Mouse (Mus musculus): Measurements from ENCODE around the gene Neurl1a. TPM values are rescaled to one million over a fixed set of nuclear protein-coding genes. Genes with fewer than 3 reads are reported as not detected.

The Neurl1a gene
- total RNA-seq, 2 experiments from 2014 or later, result 0.60 to 1.1 TPM

GRCm38 (mm10) chr19:47279372-47279771, 100.8 kb downstream of the Neurl1a start:
- intact Hi-C loops (cut with DNase I), result loop anchor here (2.0 to 10.0 kb wide), 2 partner anchors 35 to 185 kb away; partner anchors contain the start of gene Sh3pxd2a
- peak; percentile 61 to 62 for DNase-seq

- intact Hi-C loops (cut with DNase I), result loop anchor here (2.0 to 10.0 kb wide), 3 partner anchors 15 to 185 kb away; partner anchors contain the start of gene Sh3pxd2a
- DNase-seq, result peak; percentile 94
Observed at GRCm38 (mm10) chr19:47279788-47280532, 101.3 kb downstream of the Neurl1a start.

DNA sequence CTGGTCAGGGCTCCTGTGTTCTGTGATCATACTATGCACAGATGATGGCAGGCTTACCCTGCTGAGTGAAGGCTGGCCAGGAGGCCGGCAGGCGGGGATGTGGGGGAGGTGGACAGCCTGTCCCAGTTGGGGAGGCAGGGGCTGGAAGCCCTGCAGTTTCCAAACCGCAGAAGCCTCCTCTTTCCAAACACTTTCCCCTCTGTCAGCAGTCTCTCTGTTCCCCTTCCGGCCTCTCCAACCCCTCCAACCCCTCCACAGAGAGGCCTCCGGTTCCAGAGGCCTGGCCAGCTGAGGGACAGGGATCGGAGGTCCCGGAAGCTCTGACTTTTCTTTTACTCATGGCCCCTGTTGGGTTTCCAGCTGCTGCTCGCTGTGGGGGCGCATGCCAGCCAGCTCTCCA, 102.3 kb downstream of the Neurl1a start:
- peak; percentile 67 for DNase-seq
- intact Hi-C loops (cut with DNase I), result loop anchor here (2.0 kb wide), 1 partner anchor 14 kb away; no protein-coding TSS in a partner anchor

DNA sequence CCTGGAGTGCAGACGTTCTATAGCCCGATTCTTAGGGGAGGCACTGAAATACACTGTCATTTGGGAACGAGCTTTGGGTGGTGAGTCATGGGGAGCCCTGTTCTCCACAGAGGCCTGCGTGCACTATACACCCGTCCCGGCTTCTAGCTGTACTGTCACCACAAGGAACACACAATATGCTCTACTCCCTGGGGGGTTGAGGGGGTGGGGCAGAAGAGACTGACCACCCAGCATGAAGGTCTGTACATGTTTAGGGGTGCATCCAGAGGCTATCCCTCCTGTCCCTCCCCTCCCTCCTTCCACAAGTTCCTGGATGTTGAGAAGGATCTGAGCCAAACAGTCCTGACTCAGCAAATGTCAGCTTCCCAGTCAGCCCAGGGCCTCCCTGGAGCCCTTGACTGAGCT, 103.4 kb downstream of the Neurl1a start:
- intact Hi-C loops (cut with DNase I), result no loop called here

GRCm38 (mm10) chr19:47282688-47283215, 104.1 kb downstream of the Neurl1a start:
- intact Hi-C loops (cut with DNase I), result no loop called here
- DNase-seq, result no peak

More for the DNA sequence above, 103.4 kb downstream of the Neurl1a start:
- peak; percentile 61 to 69 for DNase-seq

- intact Hi-C loops (cut with DNase I), result no loop called here
- DNase-seq, result no peak
Observed at GRCm38 (mm10) chr19:47285581-47285980, 107.0 kb downstream of the Neurl1a start.

GRCm38 (mm10) chr19:47286886-47287450, 108.3 kb downstream of the Neurl1a start:
- intact Hi-C loops (cut with DNase I), result no loop called here
- DNase-seq, result no peak

DNA sequence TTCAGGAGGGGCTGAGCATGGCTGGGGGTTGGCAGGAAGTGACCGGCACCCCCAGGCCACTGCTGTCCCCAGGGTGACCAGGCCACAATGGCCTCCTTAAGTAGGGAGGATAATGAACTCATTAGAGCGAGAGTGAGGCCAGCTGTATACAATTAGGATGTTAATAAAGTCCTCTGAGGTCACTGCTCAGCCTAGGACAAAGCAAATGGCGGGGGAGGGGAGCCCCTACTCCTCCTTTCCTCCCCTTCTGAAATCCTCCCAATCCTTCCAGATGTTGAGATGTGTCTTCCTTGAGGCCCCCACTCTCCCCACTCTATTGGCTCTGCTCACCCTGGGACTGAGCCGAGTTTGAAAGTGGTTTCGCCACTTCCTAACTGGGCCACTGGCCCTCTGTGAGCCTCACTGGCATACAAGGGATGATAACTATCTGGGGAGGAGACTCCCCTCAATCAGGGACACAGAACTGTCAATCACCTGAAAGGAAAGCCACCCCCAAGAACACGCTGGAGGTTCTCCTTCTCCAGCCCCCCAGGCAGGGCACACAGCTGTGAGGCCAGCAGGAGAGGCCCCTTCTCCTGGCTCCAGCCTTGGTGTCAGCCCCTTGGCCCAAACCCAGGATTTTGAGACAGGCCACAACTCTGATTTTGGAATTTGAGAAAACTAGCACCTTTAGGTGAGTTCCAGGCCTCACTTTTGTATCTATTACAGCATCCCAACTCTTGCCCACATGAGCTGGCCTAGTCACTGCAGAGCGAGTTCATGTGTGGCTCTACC, 112.9 kb downstream of the Neurl1a start:
- intact Hi-C loops (cut with DNase I), result no loop called here
- DNase-seq, result peak; percentile 61 to 64

DNA sequence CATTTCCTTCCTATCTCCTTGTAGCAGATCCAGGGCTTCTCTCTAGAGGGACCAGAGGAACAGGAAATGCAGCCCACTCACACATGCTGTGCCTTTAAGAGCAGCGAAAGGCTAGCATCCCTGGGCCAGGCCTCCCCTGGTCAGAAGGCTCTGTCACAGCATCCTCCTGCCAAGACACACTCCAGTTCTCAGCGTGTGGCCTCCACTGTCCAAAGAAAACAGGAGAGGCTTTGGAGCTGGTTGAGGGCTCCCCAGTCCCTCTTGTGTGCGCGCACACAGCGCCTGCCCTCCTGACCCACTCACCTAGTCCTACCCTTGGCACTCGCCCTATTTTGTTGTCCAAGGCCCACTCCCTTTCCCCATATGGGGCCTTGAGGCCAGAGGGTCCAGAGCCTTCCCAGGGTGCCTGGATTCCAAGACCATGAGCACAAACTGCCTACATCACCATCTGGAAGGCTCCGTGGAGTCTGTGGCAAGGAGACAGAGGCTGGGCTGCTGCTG, 113.9 kb downstream of the Neurl1a start:
- peak; percentile 79 to 80 for DNase-seq
- intact Hi-C loops (cut with DNase I), result no loop called here

- intact Hi-C loops (cut with DNase I), result no loop called here
- no peak for DNase-seq
Observed at GRCm38 (mm10) chr19:47298100-47298499, 119.5 kb downstream of the Neurl1a start.

- intact Hi-C loops (cut with DNase I), result no loop called here
- no peak for DNase-seq
Observed at GRCm38 (mm10) chr19:47301303-47302190, 122.9 kb downstream of the Neurl1a start.

DNA sequence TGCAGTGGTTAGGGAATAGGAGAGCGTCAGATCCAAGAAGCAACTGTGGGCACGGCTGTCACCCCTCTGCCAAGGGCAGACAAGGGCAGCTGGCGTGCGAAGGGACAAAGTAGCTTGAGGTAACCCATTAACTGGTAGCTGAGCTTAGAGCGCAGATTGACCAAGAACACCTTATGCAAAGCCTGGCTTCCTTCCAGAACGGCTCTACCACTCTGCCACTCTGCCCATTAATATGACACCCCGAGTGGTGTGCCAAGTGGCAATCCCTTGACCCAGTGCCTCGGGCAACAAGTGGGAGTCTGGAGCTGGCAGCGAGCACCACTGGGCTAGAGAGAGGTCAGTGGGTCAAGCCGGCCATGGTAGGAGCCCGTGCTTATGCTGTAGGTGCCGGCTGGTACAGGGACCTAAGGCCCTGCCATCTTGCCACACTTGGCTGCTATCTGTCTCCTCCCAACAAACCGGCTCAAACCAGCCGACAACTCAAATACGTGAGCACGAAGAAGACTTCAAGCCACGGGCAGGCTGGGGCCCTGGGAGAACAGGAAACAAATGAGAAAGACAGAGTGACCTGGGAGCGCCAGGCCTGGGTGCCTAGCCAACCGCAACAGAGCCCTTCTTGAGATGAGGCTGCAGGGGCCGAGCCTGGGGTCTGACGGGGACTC, 123.7 kb downstream of the Neurl1a start:
- DNase-seq, result peak in 1 of 2 experiments; percentile 49
- intact Hi-C loops (cut with DNase I), result no loop called here

- DNase-seq, result no peak
- intact Hi-C loops (cut with DNase I), result no loop called here
Observed at GRCm38 (mm10) chr19:47303128-47303527, 124.5 kb downstream of the Neurl1a start.

DNA sequence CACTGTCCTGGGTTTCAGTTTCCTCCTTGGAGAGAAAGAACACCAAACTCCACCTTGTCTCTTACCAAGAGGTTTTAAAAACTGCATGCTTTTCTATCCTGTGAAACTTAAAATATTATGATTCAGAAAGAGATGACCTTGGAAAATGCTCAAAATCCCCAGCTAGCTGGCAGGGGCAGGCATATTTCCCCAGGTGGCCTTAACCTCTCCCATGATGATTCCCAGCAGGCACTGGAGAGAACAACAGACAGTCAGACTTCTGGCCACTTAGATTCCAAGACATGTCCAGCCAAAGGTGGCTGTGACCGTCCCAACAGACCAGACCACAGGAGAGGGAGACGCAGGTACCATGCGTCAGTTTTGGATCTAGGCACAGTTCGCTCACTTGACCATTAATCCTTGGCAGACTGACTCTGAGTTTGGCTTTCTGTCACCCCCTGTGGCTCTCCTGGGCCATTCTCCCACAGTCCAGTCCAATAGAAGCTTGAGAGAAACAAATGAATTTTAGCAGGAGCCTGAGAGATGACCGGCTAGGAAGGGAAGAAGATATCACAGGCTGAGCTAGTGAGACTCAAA, 125.6 kb downstream of the Neurl1a start:
- DNase-seq, result no peak
- intact Hi-C loops (cut with DNase I), result no loop called here

GRCm38 (mm10) chr19:47305401-47305800, 126.8 kb downstream of the Neurl1a start:
- intact Hi-C loops (cut with DNase I), result no loop called here
- no peak for DNase-seq

DNA sequence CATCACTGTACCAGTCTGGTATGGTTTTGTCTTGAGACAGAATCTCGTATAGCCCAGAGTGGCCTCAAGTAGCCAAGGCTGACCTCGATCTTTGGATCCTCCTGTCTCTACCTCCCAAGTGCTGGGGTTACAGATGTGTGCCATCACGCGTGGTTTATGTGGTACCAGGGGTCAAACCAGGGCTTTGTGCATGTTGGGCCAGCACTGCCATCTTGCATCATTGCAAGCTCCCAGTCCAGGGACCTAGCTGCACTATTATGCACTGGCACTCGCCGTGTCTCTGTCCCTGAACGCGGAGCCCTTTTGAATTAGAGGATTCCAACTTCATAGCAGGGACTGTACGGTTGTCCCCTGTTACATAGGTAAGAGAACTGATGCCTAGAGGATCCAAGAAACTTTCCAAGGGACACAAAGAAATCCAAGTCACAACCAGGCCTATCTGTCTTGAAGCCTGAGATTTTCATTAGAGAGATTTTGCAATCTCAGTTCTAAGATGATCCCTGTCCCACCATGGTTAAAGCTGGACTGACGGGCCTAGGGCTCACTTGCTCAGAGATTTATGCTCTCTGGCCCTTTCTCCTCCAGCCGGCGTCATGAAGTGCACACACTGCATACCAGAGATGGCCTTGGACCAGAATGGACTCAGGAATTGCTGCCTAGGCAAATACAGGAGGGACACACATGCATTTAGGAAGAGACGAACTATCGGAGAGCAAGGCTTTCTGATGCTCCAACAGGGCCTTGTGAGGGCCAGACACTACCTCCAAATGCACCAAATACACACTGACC, 127.7 kb downstream of the Neurl1a start:
- no peak for DNase-seq
- intact Hi-C loops (cut with DNase I), result no loop called here

DNA sequence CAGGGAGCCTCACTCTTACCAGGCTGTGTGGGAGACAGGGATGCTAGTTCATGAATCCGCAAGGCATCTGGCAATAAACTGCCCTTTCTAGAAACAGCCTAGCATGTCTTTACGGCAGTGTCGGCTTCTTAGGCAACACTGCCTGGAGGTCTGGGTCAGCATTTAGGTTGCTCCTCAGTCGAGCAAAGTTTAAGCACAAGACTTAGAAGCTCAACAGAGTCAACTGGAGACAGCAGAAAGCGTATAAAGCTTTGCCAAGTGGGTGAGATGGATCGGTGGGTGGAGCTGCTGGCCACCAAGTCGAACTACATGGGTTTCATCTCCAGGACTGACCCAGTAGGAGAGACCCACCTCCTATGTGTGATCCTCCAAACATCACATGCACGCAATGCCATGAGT, 128.3 kb downstream of the Neurl1a start:
- no peak for DNase-seq
- intact Hi-C loops (cut with DNase I), result no loop called here
